Mouse (Mus musculus) megakaryocyte-erythroid progenitor cell, adult 5-6 weeks (primary cell): ENCODE measurements at regions not wholly inside any gene's neighbourhood (a gene's known extent, or its start where the extent isn't known, plus 50 kb on each side); places are given as distances from the start of the nearest gene placed in this dataset.

Source experiments
- ATAC-seq: replicated peaks from 2 replicates; pipeline ENCODE4 v1.8.0; 2016; ENCODE audit warnings: mild to moderate bottlenecking, inconsistent platforms; ENCODE audit not compliant: severe bottlenecking, poor library complexity, low FRiP score, low TSS enrichment

- ATAC-seq: peak; percentile 86
Observed at GRCm38 (mm10) chrX:163669886-163670285, 91.2 kb downstream of the Rnf138rt1 start.
